Mouse (Mus musculus): ENCODE data around the gene Uts2b. TPM values are rescaled to one million over a fixed set of nuclear protein-coding genes. Genes with fewer than 3 reads are reported as not detected.

Uts2b gene
- polyA plus RNA-seq (2012; rRNA removed), result not detected in 2 replicates

DNA sequence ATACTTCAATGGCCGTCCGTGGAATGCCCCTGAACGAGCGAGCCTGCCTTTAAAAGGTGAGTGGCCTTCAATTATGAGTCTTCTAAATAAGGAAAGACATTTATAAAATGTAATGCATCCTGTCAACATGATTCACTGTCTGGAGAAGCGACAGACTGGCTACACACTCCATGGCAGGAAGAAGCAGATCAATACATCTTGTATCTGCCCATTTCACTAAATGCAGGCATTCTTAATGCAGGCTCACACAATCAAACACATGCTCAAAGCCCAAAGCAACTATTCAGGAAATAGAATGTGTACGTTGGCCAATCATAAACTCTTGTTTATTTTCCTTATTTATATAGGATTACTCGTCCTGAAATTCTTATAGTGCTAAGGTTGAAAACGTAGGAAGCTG is at the start of gene Uts2b:
TSS of gene Uts2b (minus strand) at position 49 of the 400 bp plus-strand sequence.
- TF ChIP-seq CTCF (IDR thresholded peaks at IDR 0.05; ENCODE audit: borderline replicate concordance, control insufficient read depth, extremely low read depth, insufficient read depth, low read length, poor library complexity) (no peak), POLR2A (IDR thresholded peaks at IDR 0.05; ENCODE audit: control insufficient read depth, extremely low read depth, insufficient read depth, low read length, poor library complexity) (no peak)
- Histone ChIP-seq H3K36me3 (ENCODE audit: control insufficient read depth, insufficient read depth, low read length) (no peaks in the 10 kb centered on the region), H3K27me3 (ENCODE audit: control insufficient read depth, insufficient read depth, low read length) (no peaks in the 10 kb centered on the region), H3K4me3 (ENCODE audit: control insufficient read depth, insufficient read depth, low read length) (no peak within 1 kb of the TSS), H3K4me1 (replicated peaks; ENCODE audit: control insufficient read depth, insufficient read depth, low read length) (no peaks in the 10 kb centered on the region), H3K27ac (ENCODE audit: control insufficient read depth, insufficient read depth, low read length) (no peak within 1 kb of the TSS)
- DNase-seq, result no peak
- 91% methylated on average over 8 of the region's 8 CpGs for WGBS

DNA sequence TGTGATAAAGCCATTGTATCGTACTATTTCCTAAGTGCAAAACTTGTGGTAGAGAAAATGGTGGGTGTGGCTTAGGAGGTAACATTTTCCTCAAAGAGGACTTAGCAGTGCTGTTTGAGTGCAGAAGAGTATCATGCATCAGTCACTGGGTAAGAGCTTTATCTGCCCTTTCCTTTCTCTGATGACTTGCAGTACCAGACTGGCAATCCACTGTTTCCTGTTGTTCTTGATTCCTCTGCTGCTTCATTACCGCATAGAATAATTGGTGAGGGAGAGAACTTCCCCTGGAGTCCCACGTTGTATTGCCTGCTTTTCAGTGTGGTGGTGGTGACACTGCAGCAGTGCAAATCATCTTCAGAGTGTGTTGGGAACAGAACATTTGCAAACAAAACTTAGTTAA is 47.6 kb upstream of the Uts2b start:
- no peaks in the 10 kb centered on the region for H3K4me1 ChIP-seq (replicated peaks; ENCODE audit: control insufficient read depth, insufficient read depth, low read length)
- WGBS, result 49% methylated on average over 3 of the region's 3 CpGs
- 0 out of 2 replicates have a peak, but pooled peaks cover 6% of the 10 kb centered on the region for H3K36me3 ChIP-seq (ENCODE audit: control insufficient read depth, insufficient read depth, low read length)
- no peak for TF ChIP-seq POLR2A (IDR thresholded peaks at IDR 0.05; ENCODE audit: control insufficient read depth, extremely low read depth, insufficient read depth, low read length, poor library complexity)
- TF ChIP-seq CTCF (IDR thresholded peaks at IDR 0.05; ENCODE audit: borderline replicate concordance, control insufficient read depth, extremely low read depth, insufficient read depth, low read length, poor library complexity), result no peak
- H3K27ac ChIP-seq (ENCODE audit: control insufficient read depth, insufficient read depth, low read length), result no peak overlapping the region
- DNase-seq, result no peak
- no peaks in the 10 kb centered on the region for H3K27me3 ChIP-seq (ENCODE audit: control insufficient read depth, insufficient read depth, low read length)
- no peak overlapping the region for H3K4me3 ChIP-seq (ENCODE audit: control insufficient read depth, insufficient read depth, low read length)

GRCm38 (mm10) chr16:27416937-27417584 is 47.0 kb upstream of the Uts2b start:
- Histone ChIP-seq H3K4me1 (replicated peaks; ENCODE audit: control insufficient read depth, insufficient read depth, low read length) (no peaks in the 10 kb centered on the region), H3K27me3 (ENCODE audit: control insufficient read depth, insufficient read depth, low read length) (no peaks in the 10 kb centered on the region), H3K27ac (ENCODE audit: control insufficient read depth, insufficient read depth, low read length) (no peak overlapping the region), H3K36me3 (ENCODE audit: control insufficient read depth, insufficient read depth, low read length) (0 out of 2 replicates have a peak, but pooled peaks cover 6% of the 10 kb centered on the region), H3K4me3 (ENCODE audit: control insufficient read depth, insufficient read depth, low read length) (no peak overlapping the region)
- WGBS, result 92% methylated on average over 6 of the region's 6 CpGs
- TF ChIP-seq CTCF (IDR thresholded peaks at IDR 0.05; ENCODE audit: borderline replicate concordance, control insufficient read depth, extremely low read depth, insufficient read depth, low read length, poor library complexity) (no peak), POLR2A (IDR thresholded peaks at IDR 0.05; ENCODE audit: control insufficient read depth, extremely low read depth, insufficient read depth, low read length, poor library complexity) (no peak)
- DNase-seq, result no peak

GRCm38 (mm10) chr16:27404107-27404506 is 34.1 kb upstream of the Uts2b start:
- Histone ChIP-seq H3K36me3 (ENCODE audit: control insufficient read depth, insufficient read depth, low read length) (no peaks in the 10 kb centered on the region), H3K27ac (ENCODE audit: control insufficient read depth, insufficient read depth, low read length) (no peak overlapping the region), H3K4me1 (replicated peaks; ENCODE audit: control insufficient read depth, insufficient read depth, low read length) (no peaks in the 10 kb centered on the region), H3K4me3 (ENCODE audit: control insufficient read depth, insufficient read depth, low read length) (no peak overlapping the region), H3K27me3 (ENCODE audit: control insufficient read depth, insufficient read depth, low read length) (no peaks in the 10 kb centered on the region)
- no peak for DNase-seq
- TF ChIP-seq POLR2A (IDR thresholded peaks at IDR 0.05; ENCODE audit: control insufficient read depth, extremely low read depth, insufficient read depth, low read length, poor library complexity), result no peak
- TF ChIP-seq CTCF (IDR thresholded peaks at IDR 0.05; ENCODE audit: borderline replicate concordance, control insufficient read depth, extremely low read depth, insufficient read depth, low read length, poor library complexity), result no peak

GRCm38 (mm10) chr16:27401579-27401978 is 31.5 kb upstream of the Uts2b start:
- H3K4me3 ChIP-seq (ENCODE audit: control insufficient read depth, insufficient read depth, low read length), result no peak overlapping the region
- H3K27me3 ChIP-seq (ENCODE audit: control insufficient read depth, insufficient read depth, low read length), result no peaks in the 10 kb centered on the region
- no peak overlapping the region for H3K27ac ChIP-seq (ENCODE audit: control insufficient read depth, insufficient read depth, low read length)
- DNase-seq, result no peak
- TF ChIP-seq CTCF (IDR thresholded peaks at IDR 0.05; ENCODE audit: borderline replicate concordance, control insufficient read depth, extremely low read depth, insufficient read depth, low read length, poor library complexity) (no peak), POLR2A (IDR thresholded peaks at IDR 0.05; ENCODE audit: control insufficient read depth, extremely low read depth, insufficient read depth, low read length, poor library complexity) (no peak)
- H3K4me1 ChIP-seq (replicated peaks; ENCODE audit: control insufficient read depth, insufficient read depth, low read length), result no peaks in the 10 kb centered on the region
- WGBS, result 48% methylated on average over 2 of the region's 2 CpGs
- no peaks in the 10 kb centered on the region for H3K36me3 ChIP-seq (ENCODE audit: control insufficient read depth, insufficient read depth, low read length)

- no peak overlapping the region for H3K27ac ChIP-seq (ENCODE audit: control insufficient read depth, insufficient read depth, low read length)
These were observed 29.7 kb upstream of the Uts2b start for GRCm38 (mm10) chr16:27399719-27400253.

More at GRCm38 (mm10) chr16:27399719-27400253, 29.7 kb upstream of the Uts2b start:
- TF ChIP-seq POLR2A (IDR thresholded peaks at IDR 0.05; ENCODE audit: control insufficient read depth, extremely low read depth, insufficient read depth, low read length, poor library complexity) (no peak), CTCF (IDR thresholded peaks at IDR 0.05; ENCODE audit: borderline replicate concordance, control insufficient read depth, extremely low read depth, insufficient read depth, low read length, poor library complexity) (no peak)
- WGBS, result 96% methylated on average over 6 of the region's 6 CpGs
- Histone ChIP-seq H3K4me1 (replicated peaks; ENCODE audit: control insufficient read depth, insufficient read depth, low read length) (no peaks in the 10 kb centered on the region), H3K36me3 (ENCODE audit: control insufficient read depth, insufficient read depth, low read length) (no peaks in the 10 kb centered on the region), H3K27me3 (ENCODE audit: control insufficient read depth, insufficient read depth, low read length) (no peaks in the 10 kb centered on the region), H3K4me3 (ENCODE audit: control insufficient read depth, insufficient read depth, low read length) (no peak overlapping the region)
- DNase-seq, result no peak
